Mouse (Mus musculus) MEL (cell line): Measurements from ENCODE around the gene Kcnj1. TPM values are rescaled to one million over a fixed set of nuclear protein-coding genes. Genes with fewer than 3 reads are reported as not detected.

Experiments used
- DNase-seq: peaks from one replicate; pipeline ENCODE4 v3.0.0; 2011; ENCODE audit warnings: low read depth, low spot score
- H3K27ac ChIP-seq: 2 replicates; pipeline ENCODE4 v1.5.1; 2012; ENCODE audit warnings: low read depth, mild to moderate bottlenecking, control low read depth, low read length, moderate library complexity; ENCODE audit not compliant: control insufficient read depth
- H3K27me3 ChIP-seq, 2 experiments: fragments of 150-350 bp in 1 of 2; sonication (generic) in 1 of 2; 2 replicates each; pipeline ENCODE4 v1.6.1; 2012; ENCODE audit warnings: low read length in 2 of 2, mild to moderate bottlenecking in 2 of 2, improper control_type of control experiment in 1 of 2, moderate library complexity in 1 of 2; ENCODE audit not compliant: insufficient read depth in 2 of 2, control insufficient read depth in 1 of 2
- H3K36me3 ChIP-seq, 2 experiments: 2 replicates each; pipeline ENCODE4 v1.6.1; 2012 to 2014; ENCODE audit warnings: low read length in 2 of 2, improper control_type of control experiment in 1 of 2, inconsistent platforms in 1 of 2, mild to moderate bottlenecking in 1 of 2; ENCODE audit not compliant: insufficient read depth in 2 of 2, control insufficient read depth in 1 of 2
- H3K4me1 ChIP-seq, 2 experiments: fragments of 150-350 bp in 1 of 2; sonication (generic) in 1 of 2; 2 replicates each; pipeline ENCODE4 v1.6.1; 2012; ENCODE audit warnings: low read length in 2 of 2, improper control_type of control experiment in 1 of 2, mild to moderate bottlenecking in 1 of 2; ENCODE audit not compliant: insufficient read depth in 2 of 2, control insufficient read depth in 1 of 2
- H3K4me3 ChIP-seq, 2 experiments: fragments of 150-350 bp in 1 of 2; sonication (generic) in 1 of 2; 2 replicates each; pipeline ENCODE4 v1.5.1; 2012; ENCODE audit warnings: low read depth in 2 of 2, low read length in 2 of 2, mild to moderate bottlenecking in 2 of 2, moderate library complexity in 2 of 2, control low read depth in 1 of 2, improper control_type of control experiment in 1 of 2; ENCODE audit not compliant: control insufficient read depth in 1 of 2, insufficient read depth in 1 of 2
- H3K79me2 ChIP-seq: 2 replicates; pipeline ENCODE4 v1.6.1; 2012; ENCODE audit warnings: mild to moderate bottlenecking, low read length, moderate library complexity; ENCODE audit not compliant: control insufficient read depth, poor library complexity, insufficient read depth
- H3K9ac ChIP-seq: 2 replicates; pipeline ENCODE4 v1.6.1; 2012; ENCODE audit warnings: low read depth, mild to moderate bottlenecking, control low read depth, low read length, moderate library complexity; ENCODE audit not compliant: control insufficient read depth, poor library complexity, severe bottlenecking
- H3K9me3 ChIP-seq: fragments of 150-350 bp; sonication (generic); replicated peaks from 2 replicates; pipeline ENCODE4 v1.6.1; 2012; ENCODE audit warnings: mild to moderate bottlenecking, low read length, improper control_type of control experiment, moderate library complexity; ENCODE audit not compliant: insufficient read depth
- CHD1 ChIP-seq: IDR thresholded peaks from 2 replicates; pipeline ENCODE4 v1.6.1; 2012; ENCODE audit warnings: low read depth, mild to moderate bottlenecking, inconsistent platforms, low read length, improper control_type of control experiment
- CHD2 ChIP-seq: IDR thresholded peaks from 2 replicates; pipeline ENCODE4 v1.6.1; 2011; ENCODE audit warnings: low read length, improper control_type of control experiment
- CTCF ChIP-seq, 3 experiments: IDR thresholded peaks in 2 of 3; conservative IDR thresholded peaks in 1 of 3; 2 replicates each; pipeline ENCODE4 v1.5.1; 2011 to 2012; ENCODE audit warnings: low read length in 3 of 3, low read depth in 2 of 3, mild to moderate bottlenecking in 2 of 3, improper control_type of control experiment in 1 of 3, inconsistent platforms in 1 of 3, mixed read lengths in 1 of 3, moderate library complexity in 1 of 3; ENCODE audit not compliant: control insufficient read depth in 1 of 3, insufficient read depth in 1 of 3, poor library complexity in 1 of 3, severe bottlenecking in 1 of 3
- ETS1 ChIP-seq: IDR thresholded peaks from 2 replicates; pipeline ENCODE4 v1.6.1; 2012; ENCODE audit warnings: low read depth, mild to moderate bottlenecking, inconsistent platforms, low read length, improper control_type of control experiment, moderate library complexity
- HCFC1 ChIP-seq: IDR thresholded peaks from 2 replicates; pipeline ENCODE4 v1.6.1; 2012; ENCODE audit warnings: low read depth, mild to moderate bottlenecking, inconsistent platforms, low read length, improper control_type of control experiment, moderate library complexity
- KAT2A ChIP-seq: conservative IDR thresholded peaks from 2 replicates; pipeline ENCODE4 v1.6.1; 2012; ENCODE audit warnings: low read depth, low read length, improper control_type of control experiment, inconsistent platforms
- NELFE ChIP-seq: IDR thresholded peaks from 2 replicates; pipeline ENCODE4 v1.6.1; 2011; ENCODE audit warnings: low read depth, low read length, improper control_type of control experiment
- NRF1 ChIP-seq: IDR thresholded peaks from 2 replicates; pipeline ENCODE4 v1.6.1; 2014; ENCODE audit warnings: low read depth, mild to moderate bottlenecking, inconsistent platforms, low read length, improper control_type of control experiment, moderate library complexity; ENCODE audit not compliant: poor library complexity, insufficient read depth, severe bottlenecking
- POLR2AphosphoS2 ChIP-seq: IDR thresholded peaks from 2 replicates; pipeline ENCODE4 v1.6.1; 2011; ENCODE audit warnings: low read length, improper control_type of control experiment
- POLR2AphosphoS5 ChIP-seq: IDR thresholded peaks from 2 replicates; pipeline ENCODE4 v1.6.1; 2012; ENCODE audit warnings: low read depth, borderline replicate concordance, mild to moderate bottlenecking, inconsistent platforms, low read length, moderate library complexity, mixed read lengths
- RAD21 ChIP-seq: IDR thresholded peaks from 2 replicates; pipeline ENCODE4 v1.6.1; 2011; ENCODE audit warnings: mild to moderate bottlenecking, low read depth, low read length, improper control_type of control experiment
- RCOR1 ChIP-seq: IDR thresholded peaks from 2 replicates; pipeline ENCODE4 v1.6.1; 2012; ENCODE audit warnings: low read depth, mild to moderate bottlenecking, inconsistent platforms, low read length, improper control_type of control experiment
- SIN3A ChIP-seq: IDR thresholded peaks from 2 replicates; pipeline ENCODE4 v1.6.1; 2012; ENCODE audit warnings: low read length, improper control_type of control experiment, inconsistent platforms
- TAL1 ChIP-seq: IDR thresholded peaks from 2 replicates; pipeline ENCODE4 v1.6.1; 2012; ENCODE audit warnings: mild to moderate bottlenecking, inconsistent platforms, low read length, moderate library complexity, mixed read lengths
- TBP ChIP-seq: IDR thresholded peaks from 2 replicates; pipeline ENCODE4 v1.8.0; 2011; ENCODE audit warnings: low read depth, low read length, improper control_type of control experiment
- UBTF ChIP-seq: IDR thresholded peaks from 2 replicates; pipeline ENCODE4 v1.6.1; 2012; ENCODE audit warnings: low read depth, mild to moderate bottlenecking, inconsistent platforms, low read length, improper control_type of control experiment, moderate library complexity, borderline replicate concordance; ENCODE audit not compliant: insufficient read depth
- USF1 ChIP-seq: IDR thresholded peaks from 2 replicates; pipeline ENCODE4 v1.6.1; 2014; ENCODE audit warnings: low read depth, mild to moderate bottlenecking, inconsistent platforms, low read length, improper control_type of control experiment, moderate library complexity
- ZKSCAN1 ChIP-seq: IDR thresholded peaks from 2 replicates; pipeline ENCODE4 v1.6.1; 2012; ENCODE audit warnings: low read depth, mild to moderate bottlenecking, inconsistent platforms, low read length, improper control_type of control experiment, moderate library complexity
- ZNF384 ChIP-seq: IDR thresholded peaks from 2 replicates; pipeline ENCODE4 v1.6.1; 2012; ENCODE audit warnings: low read depth, mild to moderate bottlenecking, inconsistent platforms, low read length, improper control_type of control experiment
- polyA plus RNA-seq, 2 experiments: library from polyadenylated mRNA; stranded (reverse) in 1 of 2; unstranded in 1 of 2; fragments of >175 nt in 1 of 2; fragments of >200 nt in 1 of 2; gene quantifications; 2 replicates each; pipeline versions ENCODE4 v1.2.1 to v1.2.4; 2012; ENCODE audit warnings: low replicate concordance in 2 of 2, low read depth in 1 of 2; ENCODE audit not compliant: insufficient read length in 2 of 2, insufficient read depth in 1 of 2, missing spikeins in 1 of 2
- total RNA-seq: library from RNA; depleted of rRNA; stranded (reverse); fragments of 300-350 nt; gene quantifications from 2 replicates; pipeline ENCODE4 v1.2.3, GENCODE M21; 2012

Gene Kcnj1
- total and polyA plus RNA-seq, 3 experiments: not detected

- TF ChIP-seq POLR2AphosphoS2 (no peak), CHD2 (no peak), CHD1 (no peak), ZNF384 (no peak)
Observed at GRCm38 (mm10) chr9:32420711-32421110, 48.4 kb downstream of the Kcnj1 start (continued).

GRCm38 (mm10) chr9:32425321-32425720, 53.0 kb downstream of the Kcnj1 start:
- Histone ChIP-seq H3K9me3 (no peaks in the 10 kb centered on the region), H3K9ac (no peak overlapping the region), H3K27ac (no peak overlapping the region), H3K36me3 (peaks cover 0 to 16% of the 10 kb centered on the region in 2 experiments; a peak in 2 of 4 replicates), H3K79me2 (no peaks in the 10 kb centered on the region), H3K4me1 (no peaks in the 10 kb centered on the region), H3K27me3 (no peaks in the 10 kb centered on the region), H3K4me3 (no peak overlapping the region)
- no peak for TF ChIP-seq USF1
- no peak for TF ChIP-seq POLR2AphosphoS2
- no peak for TF ChIP-seq TAL1
- TF ChIP-seq NRF1: no peak
- no peak for DNase-seq

GRCm38 (mm10) chr9:32431061-32431460, 58.8 kb downstream of the Kcnj1 start:
- Histone ChIP-seq H3K79me2 (no peaks in the 10 kb centered on the region), H3K9me3 (no peaks in the 10 kb centered on the region), H3K27ac (no peak overlapping the region), H3K27me3 (no peaks in the 10 kb centered on the region), H3K9ac (no peak overlapping the region), H3K36me3 (peaks cover 0 to 7% of the 10 kb centered on the region in 2 experiments; a peak in 2 of 4 replicates), H3K4me3 (no peak overlapping the region), H3K4me1 (no peaks in the 10 kb centered on the region)
- TF ChIP-seq RCOR1 (no peak), ZKSCAN1 (no peak), NELFE (no peak)
- no peak for DNase-seq

GRCm38 (mm10) chr9:32434241-32435213, 62.2 kb downstream of the Kcnj1 start:
- H3K36me3 ChIP-seq: peaks cover 0 to 4% of the 10 kb centered on the region in 2 experiments; a peak in 2 of 4 replicates
- H3K4me1 ChIP-seq: no peaks in the 10 kb centered on the region
- no peak overlapping the region for H3K9ac ChIP-seq
- no peak overlapping the region for H3K27ac ChIP-seq
- H3K27me3 ChIP-seq: no peaks in the 10 kb centered on the region
- no peaks in the 10 kb centered on the region for H3K9me3 ChIP-seq
- no peak overlapping the region for H3K4me3 ChIP-seq
- DNase-seq: no peak
- TF ChIP-seq UBTF: no peak
- TF ChIP-seq CTCF (IDR thresholded peaks at IDR 0.05 in 2 of 3, conservative IDR thresholded peaks at IDR 0.05 in 1 of 3; ENCODE audit: control insufficient read depth in 1 of 3, insufficient read depth in 1 of 3, low read depth in 2 of 3, low read length in 3 of 3, poor library complexity in 1 of 3, severe bottlenecking in 1 of 3): no peak
- no peak for TF ChIP-seq POLR2AphosphoS5
- no peak for TF ChIP-seq HCFC1
- TF ChIP-seq TAL1: no peak
- no peak for TF ChIP-seq RAD21
- TF ChIP-seq RCOR1: no peak
- no peak for TF ChIP-seq CHD2
- TF ChIP-seq NRF1: no peak
- TF ChIP-seq TBP: no peak
- TF ChIP-seq KAT2A: no peak
- no peak for TF ChIP-seq SIN3A
- TF ChIP-seq ETS1: no peak
- H3K79me2 ChIP-seq: no peaks in the 10 kb centered on the region
